Mouse (Mus musculus) lung, postnatal 0 days (tissue): ENCODE data around the gene Qrich2. TPM values are rescaled to one million over a fixed set of nuclear protein-coding genes. Genes with fewer than 3 reads are reported as not detected.

Experiments
- ATAC-seq: fragments of 200-750 bp; cut with Nextera tagmentation; 2 replicates; pipeline ENCODE4 v1.8.0; 2017; ENCODE audit warnings: moderate library complexity
- DNase-seq: peaks from one replicate; pipeline ENCODE4 v3.0.0-alpha.2; 2016; ENCODE audit warnings: low spot score
- H3K27ac ChIP-seq: fragments of 300-500 bp; sonication (generic); 2 replicates; pipeline ENCODE4 v1.5.1; 2014; ENCODE audit warnings: antibody characterized with exemption, mild to moderate bottlenecking, low read length, mixed read lengths
- H3K27me3 ChIP-seq: fragments of 300-500 bp; sonication (generic); replicated peaks from 2 replicates; pipeline ENCODE4 v1.6.1; 2014; ENCODE audit warnings: low read length, mixed read lengths; ENCODE audit not compliant: insufficient read depth
- H3K36me3 ChIP-seq: fragments of 300-500 bp; sonication (generic); 2 replicates; pipeline ENCODE4 v1.6.1; 2014; ENCODE audit warnings: low read length, mixed read lengths; ENCODE audit not compliant: insufficient read depth
- H3K4me1 ChIP-seq: fragments of 300-500 bp; sonication (generic); 2 replicates; pipeline ENCODE4 v1.6.1; 2014; ENCODE audit warnings: antibody characterized with exemption, low read depth, low read length, mixed read lengths; ENCODE audit not compliant: insufficient read depth
- H3K4me2 ChIP-seq: fragments of 300-500 bp; sonication (generic); replicated peaks from 2 replicates; pipeline ENCODE4 v1.6.1; 2014; ENCODE audit warnings: low read depth, mild to moderate bottlenecking, low read length, moderate library complexity, mixed read lengths
- H3K4me3 ChIP-seq: fragments of 300-500 bp; sonication (generic); 2 replicates; pipeline ENCODE4 v1.5.1; 2014; ENCODE audit warnings: low read depth, low read length
- H3K9ac ChIP-seq: fragments of 300-500 bp; sonication (generic); replicated peaks from 2 replicates; pipeline ENCODE4 v1.6.1; 2014; ENCODE audit warnings: low read depth, mild to moderate bottlenecking
- H3K9me3 ChIP-seq: fragments of 300-500 bp; sonication (generic); 2 replicates; pipeline ENCODE4 v1.6.1; 2016; ENCODE audit warnings: low read length, mixed read lengths
- CTCF ChIP-seq: IDR thresholded peaks from 2 replicates; pipeline ENCODE4 v1.5.1; 2016; ENCODE audit warnings: antibody characterized with exemption, mild to moderate bottlenecking
- EP300 ChIP-seq: IDR thresholded peaks from 2 replicates; pipeline ENCODE4 v1.6.1; 2016; ENCODE audit warnings: antibody characterized with exemption, mild to moderate bottlenecking, control low read depth
- WGBS: fragments of 180-500 bp; shearing (Covaris S2); extraction: QIAGEN DNeasy Blood & Tissue Kit; methylation state at CpG from one replicate; pipeline ENCODE4 v1.1.7; 2014; 5-methylcytosine and 5-hydroxymethylcytosine counted together
- polyA plus RNA-seq: library from polyadenylated mRNA; unstranded; fragments of >200 nt; fragmentation: Nextera tagmentation; extraction: Ambion mirVana; gene quantifications from 2 replicates; pipeline ENCODE4 v1.2.1, GENCODE M21; 2015

Qrich2 gene
- polyA plus RNA-seq, 1 experiment from 2014 or later: 0.05 TPM

GRCm38 (mm10) chr11:116445596-116446307 lies 20.3 kb downstream of the Qrich2 start:
- H3K36me3 ChIP-seq: no peaks in the 10 kb centered on the region
- H3K27ac ChIP-seq: no peak overlapping the region
- DNase-seq (peak; percentile 92), ATAC-seq (peak; percentile 84)
- H3K4me1 ChIP-seq: no peaks in the 10 kb centered on the region
- H3K9me3 ChIP-seq: no peaks in the 10 kb centered on the region
- H3K27me3 ChIP-seq: 0 out of 2 replicates have a peak, but pooled peaks cover 4% of the 10 kb centered on the region
- H3K4me3 ChIP-seq: no peak overlapping the region
- H3K4me2 ChIP-seq: no peak overlapping the region
- WGBS: 26% methylated on average over 16 of the region's 16 CpGs
- H3K9ac ChIP-seq: no peak overlapping the region
- TF ChIP-seq EP300 (no peak), CTCF (peak; percentile 99)

- H3K9me3 ChIP-seq: no peaks in the 10 kb centered on the region
- WGBS: 90% methylated on average over 6 of the region's 6 CpGs
Observed at GRCm38 (mm10) chr11:116443935-116444334, 22.1 kb downstream of the Qrich2 start.

GRCm38 (mm10) chr11:116443311-116443710 lies 22.7 kb downstream of the Qrich2 start:
- peaks cover 5% of the 10 kb centered on the region; the same call in 1 of the 2 replicates for H3K36me3 ChIP-seq
- no peak for ATAC-seq
- H3K27ac ChIP-seq: no peak overlapping the region
- TF ChIP-seq CTCF (no peak), EP300 (no peak)
- H3K9ac ChIP-seq: no peak overlapping the region
- H3K9me3 ChIP-seq: no peaks in the 10 kb centered on the region
- WGBS: 80% methylated on average over 6 of the region's 6 CpGs
- H3K4me1 ChIP-seq: no peaks in the 10 kb centered on the region
- H3K4me2 ChIP-seq: no peak overlapping the region
- no peak overlapping the region for H3K4me3 ChIP-seq
- no peak for DNase-seq
- H3K27me3 ChIP-seq: 0 out of 2 replicates have a peak, but pooled peaks cover 4% of the 10 kb centered on the region

More at GRCm38 (mm10) chr11:116443935-116444334, 22.1 kb downstream of the Qrich2 start:
- ATAC-seq: no peak
- Histone ChIP-seq H3K9ac (no peak overlapping the region), H3K4me1 (no peaks in the 10 kb centered on the region), H3K4me3 (no peak overlapping the region), H3K27ac (no peak overlapping the region), H3K36me3 (peaks cover 5% of the 10 kb centered on the region; the same call in 1 of the 2 replicates), H3K27me3 (0 out of 2 replicates have a peak, but pooled peaks cover 4% of the 10 kb centered on the region), H3K4me2 (no peak overlapping the region)
- DNase-seq: no peak
- TF ChIP-seq CTCF (no peak), EP300 (no peak)

GRCm38 (mm10) chr11:116442867-116443177 lies 23.2 kb downstream of the Qrich2 start:
- H3K9ac ChIP-seq: no peak overlapping the region
- no peak overlapping the region for H3K27ac ChIP-seq
- H3K27me3 ChIP-seq: 0 out of 2 replicates have a peak, but pooled peaks cover 4% of the 10 kb centered on the region
- no peaks in the 10 kb centered on the region for H3K4me1 ChIP-seq
- TF ChIP-seq EP300 (no peak), CTCF (no peak)
- no peak overlapping the region for H3K4me2 ChIP-seq
- ATAC-seq (no peak), DNase-seq (no peak)
- H3K36me3 ChIP-seq: peaks cover 6% of the 10 kb centered on the region; the same call in 1 of the 2 replicates
- WGBS: 51% methylated on average over 6 of the region's 6 CpGs
- H3K4me3 ChIP-seq: no peak overlapping the region
- no peaks in the 10 kb centered on the region for H3K9me3 ChIP-seq

- no peak overlapping the region for H3K9ac ChIP-seq
- 76% methylated on average over 15 of the region's 15 CpGs for WGBS
Observed at GRCm38 (mm10) chr11:116442129-116442866, 23.7 kb downstream of the Qrich2 start.

GRCm38 (mm10) chr11:116440408-116441068 lies 25.5 kb downstream of the Qrich2 start:
- no peak for ATAC-seq
- Histone ChIP-seq H3K27me3 (no peaks in the 10 kb centered on the region), H3K9ac (no peak overlapping the region), H3K36me3 (peaks cover 11% of the 10 kb centered on the region; the same call in 1 of the 2 replicates), H3K4me3 (no peak overlapping the region), H3K4me2 (no peak overlapping the region), H3K4me1 (peaks cover 7% of the 10 kb centered on the region; the same call in 1 of the 2 replicates), H3K9me3 (no peaks in the 10 kb centered on the region), H3K27ac (no peak overlapping the region)
- WGBS: 50% methylated on average over 7 of the region's 7 CpGs
- DNase-seq: peak; percentile 15
- TF ChIP-seq CTCF: no peak
- TF ChIP-seq EP300: no peak

More at GRCm38 (mm10) chr11:116442129-116442866, 23.7 kb downstream of the Qrich2 start:
- DNase-seq (no peak), ATAC-seq (no peak)
- no peak for TF ChIP-seq CTCF
- TF ChIP-seq EP300: no peak
- Histone ChIP-seq H3K4me1 (peaks cover under 1% of the 10 kb centered on the region; the same call in 1 of the 2 replicates), H3K4me3 (no peak overlapping the region), H3K9me3 (no peaks in the 10 kb centered on the region), H3K27me3 (0 out of 2 replicates have a peak, but pooled peaks cover 4% of the 10 kb centered on the region), H3K27ac (no peak overlapping the region), H3K4me2 (no peak overlapping the region), H3K36me3 (peaks cover 11% of the 10 kb centered on the region; the same call in 1 of the 2 replicates)
